Mouse (Mus musculus) megakaryocyte, embryonic 14.5 days (primary cell): ENCODE data around the gene AY074887.

ENCODE experiments used
- FLI1 ChIP-seq: IDR thresholded peaks from 2 replicates; pipeline ENCODE4 v1.6.1; 2012; ENCODE audit warnings: low read length, inconsistent platforms, mixed read lengths
- GATA1 ChIP-seq: IDR thresholded peaks from 3 replicates; pipeline ENCODE4 v1.6.1; 2012; ENCODE audit warnings: mixed read lengths, low read length, inconsistent platforms, borderline replicate concordance

DNA sequence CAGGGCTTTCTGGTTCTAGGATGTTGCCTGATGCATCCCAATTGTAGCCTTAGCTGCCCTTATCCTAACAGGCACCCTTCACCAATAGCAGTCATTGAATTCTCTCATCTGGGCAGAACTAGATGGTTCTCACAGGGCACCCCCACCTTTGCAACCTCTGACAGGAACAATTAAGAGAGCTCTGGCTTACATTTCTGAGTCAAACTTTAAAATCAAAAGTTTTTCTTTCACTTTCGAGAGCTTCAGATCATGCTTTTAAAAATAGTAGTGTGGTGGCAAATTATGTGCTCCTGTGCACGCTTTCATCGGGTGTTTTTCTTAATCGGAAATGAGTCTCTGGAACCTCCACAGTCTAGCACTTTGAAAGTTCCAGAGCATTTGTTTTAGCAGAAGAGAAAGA, 10.3 kb upstream of the AY074887 start:
- TF ChIP-seq FLI1, result no peak
- TF ChIP-seq GATA1, result no peak
